Mouse (Mus musculus) T-helper 2 cell (primary cell): ENCODE measurements around the gene Col16a1.

ENCODE experiments used
- in situ Hi-C: fragments of 300-600 bp; cut with MboI, MseI; formaldehyde crosslinking; loops from one replicate; pipeline ENCODE4 v1.15.1; 2025; ENCODE audit warnings: high pct_unique_total_duplicates

Col16a1 gene

GRCm38 (mm10) chr4:130082211-130082610 is 34.6 kb downstream of the Col16a1 start:
- in situ Hi-C loops, result no loop called here

DNA sequence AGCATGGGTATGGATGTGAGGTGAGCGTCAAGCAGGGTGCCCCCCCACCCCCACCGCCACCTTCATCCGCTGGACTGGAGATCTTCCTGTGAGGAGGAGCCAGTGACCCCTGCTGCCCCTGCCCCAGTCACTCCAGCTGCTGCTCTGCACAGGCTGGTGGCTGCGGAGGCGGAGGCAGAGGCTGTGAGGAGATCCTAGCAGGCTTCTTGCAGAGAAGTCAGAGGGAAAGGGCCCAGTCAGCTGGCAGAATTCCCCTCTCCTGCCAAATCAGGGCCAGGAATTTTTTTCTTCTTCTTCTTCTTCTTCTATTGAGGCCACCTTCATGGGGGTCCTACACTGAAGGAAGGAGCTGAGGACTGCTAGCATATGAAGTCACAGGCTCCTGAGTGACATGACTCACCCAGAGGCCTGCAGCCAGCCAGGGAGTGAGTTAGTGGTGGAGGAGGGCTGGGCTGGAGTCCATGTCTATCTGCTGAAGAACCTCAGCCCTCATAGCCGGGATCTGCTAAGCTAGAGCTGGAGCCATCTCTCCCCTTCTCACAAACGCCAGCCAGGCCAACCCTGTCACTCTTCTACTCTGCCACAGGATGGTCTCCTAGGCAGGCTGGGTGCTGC is 36.8 kb downstream of the Col16a1 start:
- in situ Hi-C loops, result no loop called here

DNA sequence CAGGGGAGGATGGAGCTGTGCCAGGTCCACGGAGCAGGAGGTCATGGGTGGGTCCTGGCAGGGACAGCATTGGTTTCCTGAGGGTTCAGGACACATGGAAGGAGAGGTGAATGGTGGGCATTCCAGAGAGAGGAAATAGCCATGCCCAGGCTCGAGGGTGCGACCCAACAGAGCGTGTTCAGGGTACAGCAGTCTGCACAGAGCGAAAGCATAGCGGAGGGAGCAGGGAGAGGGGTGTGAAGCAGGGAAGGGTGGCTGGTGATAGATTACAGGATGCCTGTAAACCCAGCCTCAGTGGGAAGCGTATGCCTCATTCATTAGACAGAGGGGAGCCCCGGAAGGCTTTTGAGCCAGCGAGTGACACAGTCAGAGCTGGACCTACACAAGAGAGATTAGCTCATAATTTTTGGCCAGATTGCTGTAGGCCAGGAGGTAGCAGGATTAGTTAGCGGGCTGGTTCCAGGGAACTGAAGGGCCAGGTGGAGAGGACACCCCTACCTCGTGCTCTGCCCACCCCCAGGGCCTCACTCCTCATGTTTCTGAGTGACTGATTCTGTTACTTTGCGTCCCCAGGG is 37.7 kb downstream of the Col16a1 start:
- in situ Hi-C loops, result loop anchor here (5.0 kb wide), 1 partner anchor 123 kb away; no protein-coding TSS in a partner anchor

DNA sequence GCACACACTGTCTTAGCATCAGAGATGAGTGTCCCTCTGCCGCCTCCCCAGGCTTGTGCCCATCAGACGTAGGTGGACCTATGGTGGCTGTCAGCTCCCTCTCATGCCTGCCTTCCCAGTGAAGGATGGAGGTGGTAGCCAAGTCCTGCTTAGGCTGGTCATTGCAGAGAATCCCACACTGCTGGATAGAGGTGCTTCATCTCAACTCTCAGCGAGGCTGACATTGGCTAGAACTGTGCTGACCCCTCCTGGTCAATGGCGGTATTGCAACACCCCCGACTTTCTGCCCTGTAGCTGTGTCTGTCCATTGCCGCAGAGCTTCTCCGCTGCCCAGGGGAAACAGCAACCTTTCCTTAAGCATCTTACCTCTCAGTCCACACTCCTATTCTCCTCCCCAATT is 39.7 kb downstream of the Col16a1 start:
- in situ Hi-C loops, result loop anchor here (5.0 kb wide), 1 partner anchor 125 kb away; no protein-coding TSS in a partner anchor

GRCm38 (mm10) chr4:130095137-130095536 is 47.5 kb downstream of the Col16a1 start:
- in situ Hi-C loops, result no loop called here

GRCm38 (mm10) chr4:130101183-130101582 is 53.5 kb downstream of the Col16a1 start:
- in situ Hi-C loops, result no loop called here

DNA sequence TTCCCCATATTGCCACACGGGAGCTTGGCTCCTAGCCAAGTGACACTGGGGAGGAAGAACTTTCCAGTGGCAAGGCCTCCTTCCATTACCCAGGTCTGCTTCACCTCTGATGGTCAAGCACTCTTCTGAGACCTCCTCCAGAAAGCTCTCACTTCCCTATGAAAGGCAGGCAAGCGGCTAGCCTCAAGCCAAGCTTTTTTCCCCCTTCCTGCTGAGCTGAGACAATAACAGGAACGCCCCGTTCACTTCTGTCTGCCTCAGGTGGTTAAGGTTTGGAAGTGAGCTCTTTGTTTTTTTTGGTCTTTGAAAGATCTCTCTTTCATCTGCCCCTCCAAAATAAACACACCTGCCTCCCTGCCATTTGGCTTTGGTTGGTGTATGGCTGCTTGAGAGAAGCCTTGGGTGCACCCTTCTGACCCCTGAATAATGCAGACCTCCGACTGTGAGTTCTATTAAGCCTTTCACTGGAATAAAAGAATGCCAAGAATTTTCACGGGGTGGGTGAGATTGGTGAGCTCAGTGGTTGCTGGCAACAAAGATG is 54.5 kb downstream of the Col16a1 start, which contains the start of gene Pef1:
Pef1 (plus strand) TSS at position 448 of the 541 bp plus-strand sequence.
- in situ Hi-C loops, result no loop called here

GRCm38 (mm10) chr4:130103632-130104031 is 56.0 kb downstream of the Col16a1 start:
- in situ Hi-C loops, result no loop called here

DNA sequence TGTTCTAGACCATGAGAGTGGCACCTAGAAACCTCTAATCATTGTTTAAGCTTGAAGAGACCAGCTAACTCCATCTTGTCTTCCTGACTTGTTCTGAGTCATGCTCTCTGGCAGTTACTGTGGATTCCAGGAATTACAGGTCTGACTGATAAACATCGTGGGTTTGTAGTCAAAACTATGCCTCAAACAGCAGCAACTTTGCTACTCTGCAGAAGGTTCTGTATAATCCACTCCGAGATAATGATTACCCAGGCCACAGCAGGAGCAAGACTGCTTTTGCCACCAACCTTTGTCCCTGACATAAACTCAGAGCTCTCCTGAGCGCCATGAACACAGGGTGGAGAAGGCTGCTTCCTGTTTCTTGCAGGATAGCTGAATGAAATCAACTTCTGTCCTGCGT is 56.9 kb downstream of the Col16a1 start:
- in situ Hi-C loops, result no loop called here

- in situ Hi-C loops, result no loop called here
Observed at GRCm38 (mm10) chr4:130107065-130107443, 59.4 kb downstream of the Col16a1 start.

DNA sequence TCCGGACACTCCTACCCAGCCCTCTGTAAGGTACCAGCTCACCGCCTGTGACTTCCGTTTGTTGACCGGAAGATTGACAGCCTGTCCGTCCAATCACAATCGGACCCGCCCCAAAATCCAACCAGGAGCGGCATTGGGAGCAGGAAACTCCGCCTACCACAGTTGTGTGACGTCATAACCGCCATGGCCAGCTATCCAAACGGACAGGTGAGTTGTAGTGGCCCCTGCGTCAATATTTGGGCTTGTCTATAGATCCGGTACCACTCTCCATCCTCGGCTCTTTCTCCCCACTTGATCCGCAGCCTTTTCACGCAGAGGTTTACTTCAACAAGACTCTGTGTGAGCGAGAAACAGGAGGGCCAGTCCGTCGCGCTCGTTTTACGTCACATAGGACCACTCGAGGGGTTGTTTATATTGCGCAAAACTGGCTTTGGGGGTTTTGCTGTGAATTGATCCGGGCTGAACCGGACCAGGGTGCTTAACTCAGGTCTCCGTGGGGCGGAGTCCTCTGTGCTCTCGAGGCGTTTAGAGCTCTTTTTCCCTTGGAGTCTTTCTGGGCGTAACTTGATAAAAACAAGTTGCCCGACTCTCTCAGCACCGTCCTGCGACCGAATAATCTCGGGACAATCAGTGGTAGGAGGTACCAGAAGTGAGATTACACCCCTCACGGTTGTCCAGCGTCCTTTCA is 59.9 kb downstream of the Col16a1 start:
- in situ Hi-C loops, result no loop called here

GRCm38 (mm10) chr4:130108929-130109328 is 61.3 kb downstream of the Col16a1 start:
- in situ Hi-C loops, result no loop called here

- in situ Hi-C loops, result no loop called here
Observed at GRCm38 (mm10) chr4:130109666-130110065, 62.0 kb downstream of the Col16a1 start.

GRCm38 (mm10) chr4:130110091-130110490 is 62.5 kb downstream of the Col16a1 start:
- in situ Hi-C loops, result no loop called here

DNA sequence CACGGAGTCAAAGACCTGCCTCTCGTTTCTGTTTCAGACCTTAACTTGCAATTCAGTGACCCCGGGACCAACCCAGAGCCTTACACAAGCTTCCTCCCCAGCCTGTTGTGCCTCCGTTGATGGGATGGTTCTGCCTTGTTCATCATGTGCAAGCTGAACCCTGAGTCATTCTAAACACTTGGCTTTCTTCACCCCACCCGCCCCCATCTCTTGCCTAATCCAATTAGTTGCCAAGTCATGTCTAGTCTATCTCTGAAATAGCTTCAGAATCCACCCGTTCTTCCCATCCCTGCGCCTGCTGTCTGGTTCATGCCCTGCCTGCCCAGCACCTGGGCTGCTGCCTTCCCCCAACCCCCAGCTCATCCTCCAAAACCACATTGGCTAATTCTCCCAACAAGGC is 64.7 kb downstream of the Col16a1 start:
- in situ Hi-C loops, result no loop called here

- in situ Hi-C loops, result no loop called here
Observed at GRCm38 (mm10) chr4:130112732-130113131, 65.1 kb downstream of the Col16a1 start.

GRCm38 (mm10) chr4:130120752-130121151 is 73.1 kb downstream of the Col16a1 start:
- in situ Hi-C loops, result no loop called here

- in situ Hi-C loops, result no loop called here
Observed at GRCm38 (mm10) chr4:130121560-130121959, 73.9 kb downstream of the Col16a1 start.

DNA sequence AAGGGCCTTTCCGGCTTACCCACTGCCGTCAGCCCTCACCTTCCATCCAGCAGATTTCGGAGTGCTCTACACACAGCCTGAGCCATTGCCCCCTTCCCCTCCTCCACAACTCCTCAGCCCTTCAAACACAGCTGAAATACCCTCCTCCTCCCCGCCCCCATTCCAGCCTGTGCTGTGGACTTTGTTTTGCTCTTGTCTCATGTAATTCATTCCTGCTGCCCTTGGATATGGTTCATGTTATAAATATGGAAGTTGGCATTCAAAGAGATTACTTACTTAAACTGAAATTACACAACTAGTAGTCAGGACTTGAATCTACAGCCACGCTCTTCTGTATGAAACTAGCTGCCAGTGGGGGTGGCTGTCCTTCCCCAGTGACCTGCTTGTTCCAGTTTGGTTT is 75.4 kb downstream of the Col16a1 start:
- in situ Hi-C loops, result no loop called here

GRCm38 (mm10) chr4:130124110-130124509 is 76.5 kb downstream of the Col16a1 start:
- in situ Hi-C loops, result no loop called here

DNA sequence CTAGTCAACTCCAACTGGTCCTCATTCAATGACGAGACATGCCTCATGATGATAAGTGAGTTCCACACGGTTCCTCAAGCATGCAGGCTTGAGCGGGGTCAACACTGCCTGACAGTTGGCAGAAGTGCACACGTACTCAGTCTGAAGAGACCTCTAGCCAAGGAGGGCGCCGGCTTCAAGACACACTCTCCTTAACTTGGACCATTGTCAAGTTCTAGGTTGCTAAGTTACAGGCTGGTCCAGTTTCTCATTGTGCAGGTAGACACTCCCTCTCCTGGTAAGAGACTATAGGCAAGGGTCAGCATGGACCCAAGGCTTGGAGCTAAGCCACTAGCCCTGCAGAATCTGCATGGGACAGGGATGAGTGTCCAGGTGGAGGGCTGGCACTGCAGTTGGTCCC is 77.5 kb downstream of the Col16a1 start:
- in situ Hi-C loops, result loop anchor here (5.0 kb wide), 1 partner anchor 512 kb away; no protein-coding TSS in a partner anchor

GRCm38 (mm10) chr4:130125935-130126334 is 78.3 kb downstream of the Col16a1 start:
- in situ Hi-C loops, result loop anchor here (5.0 kb wide), 1 partner anchor 511 kb away; no protein-coding TSS in a partner anchor
